Mouse (Mus musculus) Muller cell, postnatal 12 days (primary cell): ENCODE data around the gene Olfr1347.
A peak's percentile ranks its signal among the peaks of the same experiment; 100 is the strongest.
"Not testable (repeated sequence)": the region's sequence is repeated elsewhere in the genome, so short reads cannot be mapped to it uniquely, and the experiment has no call there.

Source experiments
- DNase-seq: peaks from one replicate; pipeline ENCODE4 v3.0.0-alpha.2; 2015; ENCODE audit errors: inconsistent ontology term

The Olfr1347 gene

DNA sequence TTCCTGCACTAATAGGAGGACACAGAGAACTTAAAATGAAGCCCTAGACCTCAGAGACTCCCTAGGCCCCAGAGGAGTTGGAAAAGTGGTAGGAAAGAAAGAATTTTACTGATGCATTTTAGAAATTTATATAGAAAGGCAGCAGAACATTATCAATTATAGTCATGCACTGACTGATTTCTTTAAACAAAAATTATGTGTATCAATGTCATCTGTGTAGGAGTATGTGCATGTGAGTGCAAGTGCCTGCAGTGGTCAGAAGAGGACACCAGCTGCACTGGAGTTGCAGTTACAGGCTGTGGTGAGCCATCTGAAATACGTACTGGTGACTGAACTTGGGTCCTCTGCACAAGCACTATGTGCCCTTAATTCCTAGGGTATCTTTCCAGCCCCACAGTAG is at the start of gene Olfr1347:
Gene Olfr1347 (minus strand): TSS at position 101 of the 400 bp plus-strand sequence.
- DNase-seq, result no peak

DNA sequence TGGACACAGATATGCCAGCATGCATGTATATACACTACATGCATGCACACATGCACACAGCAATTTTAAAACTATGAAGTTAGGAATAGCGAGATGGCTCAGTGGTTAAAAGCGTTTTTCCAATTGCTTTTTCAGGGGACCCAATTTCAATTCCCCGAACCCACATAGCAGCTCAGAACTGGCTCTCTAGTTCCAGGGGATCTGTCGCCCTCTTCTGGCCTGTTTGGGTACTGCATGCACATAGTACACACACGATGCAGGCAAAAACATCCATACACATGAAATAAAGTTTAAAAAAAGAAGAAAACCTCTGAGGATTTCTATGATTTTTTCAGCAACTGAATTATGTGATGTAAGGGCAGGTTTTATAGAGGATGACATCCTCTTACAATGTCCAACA is 26.6 kb upstream of the Olfr1347 start:
- no peak for DNase-seq

DNA sequence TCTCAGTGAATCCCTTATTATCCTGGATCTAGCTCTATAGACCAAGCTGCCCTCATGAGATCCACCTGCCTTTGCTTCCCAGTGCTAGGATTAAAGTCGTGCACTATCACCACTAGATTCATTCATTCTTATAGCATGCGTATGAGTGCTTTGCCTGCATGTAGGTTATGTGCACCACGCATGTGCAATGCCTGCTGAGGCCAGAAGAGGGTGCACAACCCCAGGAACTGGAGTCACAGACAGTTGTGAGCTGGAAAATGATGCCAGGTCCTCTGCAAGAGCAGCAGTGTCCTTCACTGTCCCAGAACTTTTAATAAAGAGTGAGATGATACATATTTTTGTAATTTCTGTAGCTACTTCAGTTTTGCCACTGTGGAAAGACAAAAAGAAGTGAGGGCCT is 25.4 kb upstream of the Olfr1347 start:
- no peak for DNase-seq

DNA sequence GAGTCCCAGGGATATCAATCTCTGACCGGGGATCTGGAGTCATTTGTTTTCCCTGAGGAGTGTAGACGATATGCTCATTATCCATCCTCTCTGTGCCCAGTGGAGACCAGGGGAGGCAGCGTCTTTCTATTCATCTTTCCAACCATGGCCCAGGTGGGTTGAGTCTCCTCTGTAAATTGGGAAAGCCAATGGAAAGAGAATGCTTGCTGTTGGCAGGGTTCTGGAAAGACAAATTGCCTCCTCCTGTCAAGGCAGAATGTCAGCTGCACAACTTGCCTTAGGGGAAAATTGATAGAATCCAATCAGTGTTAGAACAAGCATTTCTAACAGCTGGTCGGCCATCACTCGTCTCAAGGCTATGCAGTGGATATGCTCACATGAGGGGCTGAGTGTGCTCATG is 23.3 kb upstream of the Olfr1347 start, which contains the start of gene Olfr1349:
Gene Olfr1349 (minus strand): TSS at position 101 of the 400 bp plus-strand sequence.
- DNase-seq, result no peak

DNA sequence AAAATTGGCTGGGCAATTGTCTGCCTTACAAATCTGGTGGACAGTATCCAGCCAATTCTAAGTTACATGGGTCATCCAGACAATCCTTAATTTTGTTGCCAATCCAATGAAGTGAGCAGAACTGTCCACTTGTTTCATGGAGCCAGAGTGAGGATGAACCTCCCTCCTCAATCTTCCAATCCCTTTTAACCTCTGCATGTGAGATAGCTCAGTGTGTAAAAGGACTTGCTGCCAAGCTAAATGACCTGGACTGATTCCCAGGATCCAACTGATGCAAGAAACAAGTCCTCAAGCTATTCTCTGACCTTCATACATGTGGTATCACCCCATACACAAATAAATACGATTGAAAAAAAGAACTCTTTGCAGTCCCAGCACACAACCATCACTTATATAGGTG is 22.1 kb upstream of the Olfr1347 start:
- DNase-seq, result no peak

DNA sequence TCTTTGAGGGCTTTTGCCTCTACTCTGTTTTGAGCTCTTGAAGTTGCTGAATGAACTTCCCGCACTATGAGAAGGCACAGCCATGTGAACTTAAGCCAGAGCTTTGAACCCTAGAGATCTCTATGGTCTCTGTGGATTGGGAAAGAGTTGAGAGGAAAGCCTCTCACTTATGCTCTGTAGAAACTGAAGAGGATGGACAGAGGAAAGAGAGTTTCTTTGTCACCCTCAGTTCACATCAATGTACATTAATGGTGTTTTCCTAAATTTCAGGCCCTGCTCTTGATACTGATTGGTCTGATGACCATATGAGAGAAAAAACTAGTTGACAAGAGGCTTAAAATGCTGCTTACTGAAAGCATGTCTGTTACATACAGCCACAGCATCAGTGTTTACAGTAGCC is 9.1 kb upstream of the Olfr1347 start, which contains the start of gene Olfr1348:
Gene Olfr1348 (minus strand): TSS at position 101 of the 400 bp plus-strand sequence.
- no peak for DNase-seq

DNA sequence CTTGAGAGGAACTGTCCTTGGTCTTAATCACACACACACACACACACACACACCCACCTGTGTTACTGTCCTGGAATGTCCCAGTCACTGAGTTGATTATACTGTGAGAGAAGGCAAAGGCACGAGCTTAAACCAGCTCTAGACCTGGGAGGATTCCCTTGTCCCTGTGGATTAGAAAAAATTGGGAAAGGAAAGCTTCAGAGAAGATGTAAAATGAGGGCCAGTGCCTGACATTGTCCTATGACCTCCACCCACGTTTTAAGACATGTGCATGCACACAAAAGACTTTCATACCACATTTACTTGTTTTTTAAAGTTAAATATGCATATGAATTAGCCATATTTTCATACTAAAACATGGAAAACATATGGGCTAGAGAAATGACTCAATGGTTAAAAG is 12.7 kb downstream of the Olfr1347 start, which contains the start of gene Olfr5:
Gene Olfr5 (minus strand): TSS at position 101 of the 400 bp plus-strand sequence.
- no peak for DNase-seq

DNA sequence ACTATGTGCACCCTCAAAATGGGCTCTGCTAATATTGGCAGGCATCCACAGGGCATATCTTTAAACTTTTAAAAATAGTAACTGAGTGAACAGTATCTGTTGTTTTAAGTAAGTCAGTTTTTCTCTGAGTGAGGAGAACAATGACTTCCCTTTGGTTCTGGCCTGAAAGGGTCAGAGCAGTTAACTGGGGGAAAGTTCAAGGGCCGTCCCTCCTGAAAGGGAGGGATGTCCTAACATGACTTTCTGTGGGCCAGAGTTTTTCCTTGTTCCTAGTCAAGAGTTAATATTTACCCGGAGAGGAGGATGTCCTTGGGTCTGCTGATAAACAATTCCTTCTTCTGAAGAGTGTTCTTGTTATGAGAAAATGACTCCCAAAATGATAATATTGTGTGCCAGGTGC is 21.9 kb downstream of the Olfr1347 start:
- DNase-seq, result not testable (repeated sequence)

DNA sequence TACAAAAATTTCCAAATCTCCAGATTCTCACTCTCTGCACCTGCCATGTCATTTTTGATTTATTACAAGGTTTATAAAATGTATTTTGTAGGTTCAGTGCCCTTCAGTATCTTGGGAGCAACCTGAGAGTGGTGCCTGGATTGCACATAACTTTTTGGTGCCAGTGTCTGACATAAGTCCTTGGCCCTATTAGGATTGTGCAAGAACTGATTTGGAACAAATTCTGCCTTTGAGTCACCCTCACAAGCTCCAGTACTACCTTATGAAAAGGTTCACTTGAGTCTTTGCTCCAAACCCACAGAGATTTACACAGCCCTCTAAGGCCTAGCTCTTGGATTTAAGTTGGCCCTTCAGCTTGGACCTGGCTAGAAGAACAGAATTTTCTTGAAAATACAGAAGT is 32.6 kb downstream of the Olfr1347 start, which contains the start of gene Olfr1346:
Gene Olfr1346 (plus strand): TSS at position 151 of the 400 bp plus-strand sequence.
- DNase-seq, result no peak

DNA sequence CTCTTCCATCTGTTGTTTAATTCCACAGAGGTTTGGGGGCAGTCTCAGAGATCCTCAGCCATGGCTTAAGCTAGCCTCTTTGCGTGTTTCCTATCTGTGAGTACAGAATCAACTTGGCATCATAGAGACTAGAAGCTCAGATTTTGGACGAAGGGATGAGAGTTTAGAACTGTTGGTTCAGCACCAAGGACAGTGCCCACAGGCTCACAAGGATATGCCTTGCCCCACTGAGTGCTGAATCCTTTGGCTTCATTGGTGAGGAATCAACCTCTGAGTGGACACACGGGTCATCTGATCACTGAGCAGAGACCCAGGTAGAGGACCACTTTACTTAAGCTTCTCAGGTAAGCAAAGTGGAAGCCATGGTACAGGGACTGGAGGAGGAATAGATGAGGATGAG is 43.2 kb downstream of the Olfr1347 start:
- DNase-seq, result no peak

DNA sequence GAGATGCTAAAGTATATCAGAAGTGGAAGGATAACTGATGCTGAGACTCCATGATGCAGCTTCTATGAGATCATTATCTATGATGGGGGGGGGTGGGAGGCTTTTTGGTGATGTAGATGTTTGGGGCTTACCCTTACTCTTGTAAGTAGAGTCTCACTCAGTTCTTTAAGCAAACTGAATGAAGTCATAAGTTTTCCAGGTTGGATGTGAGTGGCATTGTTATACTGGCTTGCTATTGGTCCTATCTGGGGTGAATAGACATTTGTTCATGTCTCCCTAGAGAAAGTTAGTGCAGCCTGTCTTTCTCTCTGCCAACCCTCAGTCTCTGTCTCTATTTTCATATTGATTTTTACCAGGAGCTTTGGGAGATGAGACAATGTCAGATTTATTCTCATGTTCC is 43.7 kb downstream of the Olfr1347 start, which contains the start of gene Olfr1336:
Gene Olfr1336 (plus strand): TSS at position 301 of the 400 bp plus-strand sequence.
- no peak for DNase-seq

DNA sequence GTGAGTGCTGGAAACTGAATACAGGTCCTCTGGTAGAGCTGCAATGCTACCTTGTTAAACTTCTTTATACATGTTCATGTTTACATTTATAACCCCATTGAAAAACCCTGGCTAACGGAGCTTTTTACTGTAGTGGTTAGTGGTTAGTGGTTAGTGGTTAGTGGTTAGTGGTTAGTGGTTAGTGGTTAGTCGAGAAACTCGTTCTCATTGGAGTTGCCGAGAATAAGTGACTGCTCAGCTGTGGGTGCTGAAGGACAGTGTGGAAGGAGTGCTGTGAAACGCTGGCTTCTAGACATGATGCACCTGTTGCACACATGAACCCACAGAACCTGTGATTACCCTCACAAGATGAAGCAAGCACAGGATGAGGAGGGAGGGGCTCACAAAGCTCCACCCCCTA is 51.8 kb downstream of the Olfr1347 start:
- DNase-seq, result no peak

DNA sequence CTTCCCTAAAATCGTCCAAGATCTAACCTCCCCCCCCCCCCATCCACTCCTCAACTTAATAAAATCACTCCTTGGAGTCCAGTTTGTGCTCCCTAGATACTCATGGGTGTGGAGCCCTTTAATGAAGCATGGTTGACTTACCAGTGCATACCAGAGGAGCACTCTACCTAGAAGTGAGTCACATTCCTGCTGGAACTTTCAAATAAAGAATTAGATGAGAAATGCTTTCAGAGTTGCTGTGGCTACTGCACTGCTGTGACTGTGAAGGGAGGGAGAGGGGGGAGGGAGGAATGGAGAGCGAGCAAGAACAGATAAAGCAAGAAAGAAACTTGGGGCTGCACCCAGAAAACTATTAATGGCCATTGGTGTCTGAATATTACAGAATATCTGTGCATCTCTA is 58.4 kb downstream of the Olfr1347 start:
- DNase-seq, result peak; percentile 61

DNA sequence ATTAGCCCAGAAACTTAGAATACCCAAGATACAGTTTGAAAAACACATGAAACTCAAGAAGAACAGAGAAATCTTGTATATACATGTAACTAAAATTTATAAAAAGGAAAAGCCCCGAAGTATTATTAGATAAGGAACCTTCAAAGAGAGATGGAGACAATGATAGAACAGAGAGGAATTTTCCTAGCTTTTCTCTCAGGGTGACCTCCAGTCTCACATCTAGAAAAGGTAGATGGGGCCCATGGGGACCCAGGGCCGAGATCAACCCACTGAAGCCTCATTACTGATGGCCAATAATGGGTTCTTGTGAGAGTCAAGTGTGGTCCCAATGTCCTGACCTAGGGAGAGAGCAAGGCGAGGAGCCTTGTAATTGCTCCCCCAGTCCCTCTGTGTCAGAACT is 61.2 kb downstream of the Olfr1347 start, which contains the start of gene Olfr1344:
Gene Olfr1344 (plus strand): TSS at position 301 of the 400 bp plus-strand sequence.
- no peak for DNase-seq
